Mouse (Mus musculus): Measurements from ENCODE around the gene Pam. TPM values are rescaled to one million over a fixed set of nuclear protein-coding genes. Genes with fewer than 3 reads are reported as not detected.

Gene Pam
- polyA plus RNA-seq, 1 experiment, result 67.3 TPM

GRCm38 (mm10) chr1:97784928-97785327, 310.5 kb downstream of the Pam start:
- Histone ChIP-seq H3K4me1 (replicated peaks; ENCODE audit: control insufficient read depth, insufficient read depth, low read length) (no peaks in the 10 kb centered on the region), H3K4me3 (ENCODE audit: control insufficient read depth, insufficient read depth, low read length) (no peak overlapping the region), H3K27me3 (ENCODE audit: control insufficient read depth, insufficient read depth, low read length) (no peaks in the 10 kb centered on the region), H3K27ac (ENCODE audit: control insufficient read depth, insufficient read depth, low read length) (no peak overlapping the region), H3K36me3 (ENCODE audit: control insufficient read depth, insufficient read depth, low read length) (no peaks in the 10 kb centered on the region)
- WGBS, result 97% methylated on average over 7 of the region's 7 CpGs
- no peak for DNase-seq
- TF ChIP-seq CTCF (IDR thresholded peaks at IDR 0.05; ENCODE audit: borderline replicate concordance, control insufficient read depth, extremely low read depth, insufficient read depth, low read length, poor library complexity) (no peak), POLR2A (IDR thresholded peaks at IDR 0.05; ENCODE audit: control insufficient read depth, extremely low read depth, insufficient read depth, low read length, poor library complexity) (no peak)

- Histone ChIP-seq H3K27ac (ENCODE audit: control insufficient read depth, insufficient read depth, low read length) (no peak overlapping the region), H3K36me3 (ENCODE audit: control insufficient read depth, insufficient read depth, low read length) (no peaks in the 10 kb centered on the region), H3K4me1 (replicated peaks; ENCODE audit: control insufficient read depth, insufficient read depth, low read length) (no peaks in the 10 kb centered on the region), H3K4me3 (ENCODE audit: control insufficient read depth, insufficient read depth, low read length) (no peak overlapping the region), H3K27me3 (ENCODE audit: control insufficient read depth, insufficient read depth, low read length) (no peaks in the 10 kb centered on the region)
- 45% methylated on average over 7 of the region's 7 CpGs for WGBS
- TF ChIP-seq CTCF (IDR thresholded peaks at IDR 0.05; ENCODE audit: borderline replicate concordance, control insufficient read depth, extremely low read depth, insufficient read depth, low read length, poor library complexity) (no peak), POLR2A (IDR thresholded peaks at IDR 0.05; ENCODE audit: control insufficient read depth, extremely low read depth, insufficient read depth, low read length, poor library complexity) (no peak)
- no peak for DNase-seq
Measured at GRCm38 (mm10) chr1:97781674-97782073, 313.8 kb downstream of the Pam start.

- H3K27me3 ChIP-seq (ENCODE audit: control insufficient read depth, insufficient read depth, low read length), result no peaks in the 10 kb centered on the region
- no peaks in the 10 kb centered on the region for H3K36me3 ChIP-seq (ENCODE audit: control insufficient read depth, insufficient read depth, low read length)
- TF ChIP-seq POLR2A (IDR thresholded peaks at IDR 0.05; ENCODE audit: control insufficient read depth, extremely low read depth, insufficient read depth, low read length, poor library complexity) (no peak), CTCF (IDR thresholded peaks at IDR 0.05; ENCODE audit: borderline replicate concordance, control insufficient read depth, extremely low read depth, insufficient read depth, low read length, poor library complexity) (no peak)
- no peak overlapping the region for H3K4me3 ChIP-seq (ENCODE audit: control insufficient read depth, insufficient read depth, low read length)
- DNase-seq, result no peak
- WGBS, result 99% methylated on average over 2 of the region's 2 CpGs
- no peak overlapping the region for H3K27ac ChIP-seq (ENCODE audit: control insufficient read depth, insufficient read depth, low read length)
- H3K4me1 ChIP-seq (replicated peaks; ENCODE audit: control insufficient read depth, insufficient read depth, low read length), result no peaks in the 10 kb centered on the region
Measured at GRCm38 (mm10) chr1:97773973-97774372, 321.5 kb downstream of the Pam start.

DNA sequence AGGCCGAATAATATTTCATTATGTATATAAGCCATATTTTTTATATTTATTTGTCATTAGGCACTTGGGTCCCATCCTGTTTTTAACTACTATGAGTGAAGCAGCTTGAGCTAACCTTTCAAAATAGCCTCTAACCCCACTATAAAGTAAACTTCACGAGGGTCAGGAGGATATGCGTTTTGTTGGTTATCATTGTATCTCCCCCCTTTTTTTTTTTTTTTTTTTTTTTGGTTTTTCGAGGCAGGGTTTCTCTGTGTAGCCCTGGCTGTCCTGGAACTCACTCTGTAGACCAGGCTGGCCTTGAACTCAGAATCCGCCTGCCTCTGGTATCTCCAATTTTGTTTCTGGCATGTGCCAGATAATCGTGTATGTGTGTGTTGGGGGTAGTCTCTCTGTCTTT, 322.1 kb downstream of the Pam start:
- 90% methylated on average over 6 of the region's 6 CpGs for WGBS

DNA sequence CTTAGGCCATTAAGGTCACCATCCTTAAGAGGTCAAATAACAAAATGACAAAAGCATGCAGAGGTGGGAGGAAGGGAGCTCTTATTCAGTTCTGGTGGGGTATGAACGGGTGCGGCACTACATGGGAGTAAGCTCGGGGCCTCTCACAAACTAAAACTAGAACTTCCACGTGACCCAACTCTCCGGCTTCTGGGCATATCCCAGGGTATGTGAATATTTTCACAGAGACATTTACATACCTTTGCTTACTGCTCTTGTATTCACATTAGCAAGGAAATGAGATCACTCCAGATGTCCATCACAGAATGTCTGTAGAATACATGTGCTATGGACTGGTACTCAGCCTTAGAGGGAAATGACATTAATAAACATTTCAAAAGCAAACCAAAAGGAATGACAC, 323.7 kb downstream of the Pam start:
- 98% methylated on average over 5 of the region's 5 CpGs for WGBS
- no peaks in the 10 kb centered on the region for H3K4me1 ChIP-seq (replicated peaks; ENCODE audit: control insufficient read depth, insufficient read depth, low read length)
- H3K27me3 ChIP-seq (ENCODE audit: control insufficient read depth, insufficient read depth, low read length), result no peaks in the 10 kb centered on the region
- no peaks in the 10 kb centered on the region for H3K36me3 ChIP-seq (ENCODE audit: control insufficient read depth, insufficient read depth, low read length)
- DNase-seq, result no peak
- no peak overlapping the region for H3K4me3 ChIP-seq (ENCODE audit: control insufficient read depth, insufficient read depth, low read length)
- TF ChIP-seq CTCF (IDR thresholded peaks at IDR 0.05; ENCODE audit: borderline replicate concordance, control insufficient read depth, extremely low read depth, insufficient read depth, low read length, poor library complexity) (no peak), POLR2A (IDR thresholded peaks at IDR 0.05; ENCODE audit: control insufficient read depth, extremely low read depth, insufficient read depth, low read length, poor library complexity) (no peak)
- H3K27ac ChIP-seq (ENCODE audit: control insufficient read depth, insufficient read depth, low read length), result no peak overlapping the region

More for the DNA sequence above, 322.1 kb downstream of the Pam start:
- H3K27me3 ChIP-seq (ENCODE audit: control insufficient read depth, insufficient read depth, low read length), result no peaks in the 10 kb centered on the region
- no peaks in the 10 kb centered on the region for H3K36me3 ChIP-seq (ENCODE audit: control insufficient read depth, insufficient read depth, low read length)
- no peak for TF ChIP-seq CTCF (IDR thresholded peaks at IDR 0.05; ENCODE audit: borderline replicate concordance, control insufficient read depth, extremely low read depth, insufficient read depth, low read length, poor library complexity)
- TF ChIP-seq POLR2A (IDR thresholded peaks at IDR 0.05; ENCODE audit: control insufficient read depth, extremely low read depth, insufficient read depth, low read length, poor library complexity), result no peak
- no peak for DNase-seq
- H3K4me3 ChIP-seq (ENCODE audit: control insufficient read depth, insufficient read depth, low read length), result no peak overlapping the region
- no peak overlapping the region for H3K27ac ChIP-seq (ENCODE audit: control insufficient read depth, insufficient read depth, low read length)
- H3K4me1 ChIP-seq (replicated peaks; ENCODE audit: control insufficient read depth, insufficient read depth, low read length), result no peaks in the 10 kb centered on the region

DNA sequence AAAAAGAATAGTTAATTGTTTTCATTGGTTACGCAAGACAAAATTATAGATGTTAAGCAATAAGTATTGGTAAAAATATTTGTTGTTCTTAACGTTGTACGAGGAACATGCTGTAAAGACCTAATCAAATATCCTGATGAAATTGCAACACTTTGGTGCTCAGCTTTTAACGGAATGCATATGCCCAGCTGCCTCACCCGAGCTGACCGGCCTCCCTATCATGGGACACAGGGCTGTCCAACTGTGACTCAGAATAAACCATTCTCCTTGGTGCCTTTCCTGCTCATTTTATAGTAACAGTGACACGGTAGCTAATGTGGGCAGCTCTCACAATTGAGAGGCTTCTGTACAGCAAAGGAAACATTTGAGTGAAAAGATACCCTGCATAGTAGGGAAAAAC, 324.3 kb downstream of the Pam start:
- Histone ChIP-seq H3K27me3 (ENCODE audit: control insufficient read depth, insufficient read depth, low read length) (no peaks in the 10 kb centered on the region), H3K4me1 (replicated peaks; ENCODE audit: control insufficient read depth, insufficient read depth, low read length) (no peaks in the 10 kb centered on the region), H3K4me3 (ENCODE audit: control insufficient read depth, insufficient read depth, low read length) (no peak overlapping the region), H3K36me3 (ENCODE audit: control insufficient read depth, insufficient read depth, low read length) (no peaks in the 10 kb centered on the region), H3K27ac (ENCODE audit: control insufficient read depth, insufficient read depth, low read length) (no peak overlapping the region)
- 85% methylated on average over 7 of the region's 7 CpGs for WGBS
- TF ChIP-seq POLR2A (IDR thresholded peaks at IDR 0.05; ENCODE audit: control insufficient read depth, extremely low read depth, insufficient read depth, low read length, poor library complexity), result no peak
- no peak for DNase-seq

Data from thymus, adult 2 months (tissue).